Comparison of ENCODE assay signal across 10 mouse cellular contexts in genomic region chr19:33225858-33226705, GRCm38 (mm10).
DNase-seq lines count a peak whose midpoint lies in the region; TF ChIP-seq lines count a peak whose summit lies in the region.
"Had no signal": no experiment of that assay in that cellular context is flagged by ENCODE, and none has a peak within 500 bp of the region (broad histone marks: within the 10 kb centered on the region; RNA-seq: fewer than 3 reads in every experiment).

No protein-coding gene starts in this region.

- H3K27ac ChIP-seq in layer of hippocampus, adult 2 months = no peak overlapping the region
- H3K27ac ChIP-seq: heart, embryonic 15.5 days; liver, embryonic 14.5 days had no signal

- peak; percentile 73 for TF ChIP-seq CTCF in layer of hippocampus, adult 2 months (conservative IDR thresholded peaks at IDR 0.05)

- DNase-seq in embryo, embryonic 11 days = peak; percentile 26
- no peak for DNase-seq in embryo, embryonic 10 days (ENCODE audit: low spot score)
- no peak for DNase-seq in layer of hippocampus, adult 2 months (ENCODE audit: low spot score in 2 of 2)
- no peak for DNase-seq in layer of hippocampus, adult 18-20 months (ENCODE audit: low spot score in 2 of 2)
- DNase-seq in thymus, postnatal 14 days = peak; percentile 26
- no peak for DNase-seq in thymus, postnatal 36 days
- no peak for DNase-seq in right cerebral cortex, adult 2 months (ENCODE audit: low spot score in 2 of 2)
- no peak for DNase-seq in layer of hippocampus, postnatal 36 days

- H3K4me3 ChIP-seq in layer of hippocampus, adult 2 months = no peak overlapping the region
- H3K4me3 ChIP-seq: heart, embryonic 15.5 days had no signal

Comparison
In these comparisons a context has a peak if more than half of its experiments do, and no peak if none do; other contexts are left out.
1. DNase-seq: peak in embryo, embryonic 11 days (single experiment) and thymus, postnatal 14 days (single experiment); none in embryo, embryonic 10 days (single experiment), layer of hippocampus, adult 2 months (0 of 2), layer of hippocampus, adult 18-20 months (0 of 2), thymus, postnatal 36 days (0 of 2), right cerebral cortex, adult 2 months (0 of 2) and layer of hippocampus, postnatal 36 days (0 of 2).